Comparison of ENCODE assay signal across 29 mouse cellular contexts in the genomic region with DNA sequence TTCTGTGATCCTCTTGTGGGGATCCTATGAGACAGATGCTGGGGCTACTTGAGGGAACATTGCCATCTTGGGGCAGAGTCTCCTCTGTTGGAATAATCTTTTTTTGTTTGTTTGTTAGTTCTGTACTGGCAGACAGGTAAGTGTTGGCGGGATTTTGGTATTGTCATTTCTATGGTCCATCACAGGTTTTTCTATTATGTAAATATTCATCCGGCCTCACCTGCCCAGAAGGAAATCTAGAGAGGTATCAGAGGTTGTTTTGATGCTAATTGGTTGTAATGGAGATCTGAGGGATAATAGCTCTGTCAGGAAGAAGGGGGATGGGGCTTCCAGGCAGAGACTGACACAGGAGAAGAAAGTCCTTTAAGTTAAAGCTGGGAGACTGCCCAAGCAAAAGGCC. TPM values are rescaled to one million over a fixed set of nuclear protein-coding genes. Genes with fewer than 3 reads are reported as not detected.
"Had no signal": no experiment of that assay in that cellular context is flagged by ENCODE, and none has a peak within 500 bp of the region (broad histone marks: within the 10 kb centered on the region; RNA-seq: fewer than 3 reads in every experiment).

No protein-coding gene starts in this region.

- ATAC-seq: hindbrain, embryonic 16.5 days; inflammation-experienced regulatory T-cells, adult 6 months; intestine, embryonic 15.5 days; intestine, postnatal 0 days had no signal

- H3K36me3 ChIP-seq: heart, embryonic 12.5 days; hindbrain, embryonic 12.5 days; intestine, embryonic 15.5 days; limb, embryonic 10.5 days; limb, embryonic 12.5 days; liver, embryonic 13.5 days; liver, embryonic 15.5 days had no signal

- DNase-seq: gastrocnemius, postnatal 14 days; gastrocnemius, postnatal 36 days; heart, adult 2 months; heart, postnatal 10 days; heart, postnatal 36 days; kidney, adult 18-20 months; kidney, adult 8-10 months; kidney, postnatal 10 days; kidney, postnatal 25 days; kidney, postnatal 4 days; liver; liver, embryonic 13.5 days had no signal

- H3K9ac ChIP-seq: heart, embryonic 12.5 days; hindbrain, embryonic 12.5 days; hindbrain, embryonic 14.5 days; intestine, embryonic 15.5 days; limb, embryonic 12.5 days; liver, embryonic 13.5 days; liver, embryonic 15.5 days had no signal

- H3K27ac ChIP-seq: heart, adult 2 months; hindbrain, embryonic 12.5 days; hindbrain, embryonic 14.5 days; intestine, embryonic 15.5 days; layer of hippocampus, adult 2 months; left cerebral cortex, adult 2 months; limb, embryonic 10.5 days; limb, embryonic 12.5 days; liver, embryonic 13.5 days; liver, embryonic 15.5 days had no signal

- H3K4me3 ChIP-seq: heart, adult 2 months; heart, embryonic 12.5 days; hindbrain, embryonic 12.5 days; intestine, embryonic 15.5 days; layer of hippocampus, adult 2 months; left cerebral cortex, adult 2 months; limb, embryonic 10.5 days; limb, embryonic 12.5 days; liver, embryonic 13.5 days; liver, embryonic 15.5 days had no signal

- H3K27me3 ChIP-seq: heart, embryonic 12.5 days; hindbrain, embryonic 12.5 days; intestine, embryonic 15.5 days; limb, embryonic 12.5 days; liver, embryonic 13.5 days; liver, embryonic 15.5 days had no signal

- H3K9me3 ChIP-seq: heart, embryonic 12.5 days; hindbrain, embryonic 12.5 days; intestine, embryonic 15.5 days; limb, embryonic 10.5 days; limb, embryonic 12.5 days; liver, embryonic 13.5 days; liver, embryonic 15.5 days had no signal

- H3K4me1 ChIP-seq: heart, embryonic 12.5 days; hindbrain, embryonic 12.5 days; intestine, embryonic 15.5 days; limb, embryonic 10.5 days; limb, embryonic 12.5 days; liver, embryonic 13.5 days; liver, embryonic 15.5 days had no signal

- H3K4me2 ChIP-seq: heart, embryonic 12.5 days; hindbrain, embryonic 12.5 days; hindbrain, embryonic 14.5 days; intestine, embryonic 15.5 days; limb, embryonic 12.5 days; liver, embryonic 11.5 days; liver, embryonic 13.5 days; liver, embryonic 15.5 days had no signal

RNA-seq across cellular contexts. Expression of a gene that starts 7.1 kb away (rescaled TPM):
- total RNA-seq: gastrocnemius, adult 18-20 months; gastrocnemius, adult 8-10 months; gastrocnemius, postnatal 14 days; gastrocnemius, postnatal 36 days; heart, adult 2 months; heart, postnatal 10 days; heart, postnatal 36 days had no signal
- polyA plus RNA-seq: hindbrain, embryonic 12.5 days; inflammation-experienced regulatory T-cells, adult 6 months; kidney, embryonic 14.5 days; kidney, embryonic 16.5 days had no signal
